Mouse (Mus musculus) intestine, embryonic 16.5 days (tissue): ENCODE results near the gene Ces1g. TPM values are rescaled to one million over a fixed set of nuclear protein-coding genes. Genes with fewer than 3 reads are reported as not detected.

Experiments
- polyA plus RNA-seq: library from polyadenylated mRNA; unstranded; fragments of >200 nt; fragmentation: Nextera tagmentation; extraction: Ambion mirVana; gene quantifications from 2 replicates; pipeline ENCODE4 v1.2.1, GENCODE M21; 2015

Gene Ces1g
- polyA plus RNA-seq, 1 experiment from 2014 or later = 0.16 TPM

Other genes starting within 250 kb of the Ces1g start
- gene Ces1c, start 206.0 kb downstream of the Ces1g start, polyA plus RNA-seq = 2.9 and 3.8 TPM in 2 replicates
- 1.2 and 1.4 TPM in 2 replicates for gene Ces1d, start 139.5 kb downstream of the Ces1g start, polyA plus RNA-seq
- 4.3 and 4.5 TPM in 2 replicates for gene Ces1e, start 107.7 kb downstream of the Ces1g start, polyA plus RNA-seq
- gene Ces1f, start 57.6 kb downstream of the Ces1g start, polyA plus RNA-seq = 0.13 and 0.43 TPM in 2 replicates
- gene Ces1h, start 42.4 kb upstream of the Ces1g start, polyA plus RNA-seq = not detected in 2 replicates
- gene Ces5a, start 198.5 kb upstream of the Ces1g start, polyA plus RNA-seq = not detected in 2 replicates